Mouse (Mus musculus): ENCODE results near the gene Tmem230. TPM values are rescaled to one million over a fixed set of nuclear protein-coding genes. Genes with fewer than 3 reads are reported as not detected.

Gene Tmem230
- polyA plus RNA-seq, 1 experiment from 2014 or later: 47.1 TPM

Other genes starting within 250 kb of the Tmem230 start
- gene Rassf2, start 217.5 kb downstream of the Tmem230 start, polyA plus RNA-seq (2014; fragmentation: Nextera tagmentation; extraction: Ambion mirVana): 28.2 and 29.0 TPM in 2 replicates
- 44.6 and 49.8 TPM in 2 replicates for gene Slc23a2, start 102.7 kb downstream of the Tmem230 start, polyA plus RNA-seq (2014; fragmentation: Nextera tagmentation; extraction: Ambion mirVana)
- gene Pcna, start 5.5 kb upstream of the Tmem230 start, polyA plus RNA-seq (2014; fragmentation: Nextera tagmentation; extraction: Ambion mirVana): 111 and 120 TPM in 2 replicates
- 57.2 and 59.9 TPM in 2 replicates for gene Cds2, start 15.3 kb upstream of the Tmem230 start, polyA plus RNA-seq (2014; fragmentation: Nextera tagmentation; extraction: Ambion mirVana)
- gene Prokr2, start 137.6 kb upstream of the Tmem230 start, polyA plus RNA-seq (2014; fragmentation: Nextera tagmentation; extraction: Ambion mirVana): 4.5 and 4.8 TPM in 2 replicates